Mouse (Mus musculus) MEL-GATA-1-ER (cell line): ENCODE measurements around the gene Nog.

ENCODE experiments used
- DNase-seq: peaks from one replicate; pipeline ENCODE4 v3.0.0-alpha.2; 2012; ENCODE audit warnings: low read depth; ENCODE audit errors: extremely low read depth

The Nog gene

GRCm38 (mm10) chr11:89302056-89302815 is at the start of gene Nog:
Gene Nog (minus strand): TSS chr11:89302332.
- no peak for DNase-seq

- no peak for DNase-seq
Observed at GRCm38 (mm10) chr11:89340238-89340637, 38.1 kb upstream of the Nog start.

GRCm38 (mm10) chr11:89339783-89340182 is 37.7 kb upstream of the Nog start:
- DNase-seq: no peak

- DNase-seq: no peak
Observed at GRCm38 (mm10) chr11:89337910-89338309, 35.8 kb upstream of the Nog start.

GRCm38 (mm10) chr11:89327089-89327881 is 25.2 kb upstream of the Nog start:
- no peak for DNase-seq

- DNase-seq: no peak
Observed at GRCm38 (mm10) chr11:89321775-89322174, 19.6 kb upstream of the Nog start.

GRCm38 (mm10) chr11:89319675-89320074 is 17.5 kb upstream of the Nog start:
- DNase-seq: no peak

GRCm38 (mm10) chr11:89318324-89318723 is 16.2 kb upstream of the Nog start:
- no peak for DNase-seq

GRCm38 (mm10) chr11:89317757-89318156 is 15.6 kb upstream of the Nog start:
- no peak for DNase-seq

GRCm38 (mm10) chr11:89314374-89314773 is 12.2 kb upstream of the Nog start:
- DNase-seq: no peak

- DNase-seq: no peak
Observed at GRCm38 (mm10) chr11:89312378-89312777, 10.2 kb upstream of the Nog start.

- no peak for DNase-seq
Observed at GRCm38 (mm10) chr11:89310217-89310616, 8.1 kb upstream of the Nog start.

- no peak for DNase-seq
Observed at GRCm38 (mm10) chr11:89303421-89303820, 1.3 kb upstream of the Nog start.

- DNase-seq: no peak
Observed at GRCm38 (mm10) chr11:89302816-89303180, 666 bp upstream of the Nog start.

- DNase-seq: no peak
Observed at GRCm38 (mm10) chr11:89301331-89302055, 639 bp downstream of the Nog start.

- DNase-seq: no peak
Observed at GRCm38 (mm10) chr11:89299784-89300775, 2.1 kb downstream of the Nog start.

GRCm38 (mm10) chr11:89299116-89299783 is 2.9 kb downstream of the Nog start:
- no peak for DNase-seq

- no peak for DNase-seq
Observed at GRCm38 (mm10) chr11:89298285-89299010, 3.7 kb downstream of the Nog start.

GRCm38 (mm10) chr11:89297521-89297920 is 4.6 kb downstream of the Nog start:
- DNase-seq: no peak
